Mouse (Mus musculus) cerebral cortex, adult 2 months (tissue): ENCODE data around the gene Ddx41.

ENCODE experiments used
- WGBS: fragments of 180-500 bp; shearing (Covaris S2); methylation state at CpG from one replicate; pipeline ENCODE4 v1.1.7; 2018; 5-methylcytosine and 5-hydroxymethylcytosine counted together

Gene Ddx41

DNA sequence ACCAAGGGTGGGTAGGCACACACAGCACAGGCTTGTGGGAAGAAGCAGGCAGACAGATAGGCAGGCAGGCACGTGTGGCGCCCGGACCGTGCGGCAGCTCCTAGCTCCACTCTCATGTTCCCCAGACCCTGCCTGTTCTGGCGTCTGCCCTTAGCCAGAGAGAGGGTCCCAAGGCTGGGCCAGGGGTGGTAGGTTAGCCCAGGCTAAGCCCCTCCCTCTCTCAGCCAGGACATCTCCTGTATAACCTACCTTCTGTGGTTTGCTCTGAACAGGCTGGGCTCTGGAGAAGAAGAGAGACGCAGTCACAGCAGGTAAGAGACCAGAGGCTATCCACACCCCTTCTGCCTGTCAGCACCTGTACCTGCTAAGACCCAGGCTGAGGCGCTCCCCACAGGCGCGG is 27.9 kb downstream of the Ddx41 start:
- WGBS = 92% methylated on average over 10 of the region's 10 CpGs

- 66% methylated on average over 11 of the region's 11 CpGs for WGBS
Observed at GRCm38 (mm10) chr13:55507877-55508276, 28.6 kb downstream of the Ddx41 start.

GRCm38 (mm10) chr13:55506697-55507096 is 29.8 kb downstream of the Ddx41 start:
- 48% methylated on average over 10 of the region's 10 CpGs for WGBS

DNA sequence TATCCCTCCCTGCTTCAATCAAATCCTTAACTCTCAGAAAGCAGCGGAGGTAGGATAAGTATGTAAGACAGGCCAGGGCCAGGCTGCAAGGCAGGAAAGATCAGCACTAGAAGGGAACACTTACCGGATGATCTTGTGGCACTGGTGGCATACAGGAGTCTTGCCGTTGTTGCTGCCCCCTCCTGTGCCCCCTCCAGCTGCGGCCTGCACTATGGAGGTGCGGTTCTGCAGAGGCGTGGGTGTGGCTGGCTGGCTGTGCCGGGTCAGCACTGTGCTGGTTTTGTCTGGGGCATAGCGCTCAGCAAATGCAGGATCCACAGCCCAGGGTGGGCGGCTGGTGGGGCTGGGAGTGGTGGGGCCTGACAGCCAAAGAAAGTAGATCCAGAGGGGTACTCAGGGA is 30.6 kb downstream of the Ddx41 start:
- WGBS = 94% methylated on average over 9 of the region's 9 CpGs

DNA sequence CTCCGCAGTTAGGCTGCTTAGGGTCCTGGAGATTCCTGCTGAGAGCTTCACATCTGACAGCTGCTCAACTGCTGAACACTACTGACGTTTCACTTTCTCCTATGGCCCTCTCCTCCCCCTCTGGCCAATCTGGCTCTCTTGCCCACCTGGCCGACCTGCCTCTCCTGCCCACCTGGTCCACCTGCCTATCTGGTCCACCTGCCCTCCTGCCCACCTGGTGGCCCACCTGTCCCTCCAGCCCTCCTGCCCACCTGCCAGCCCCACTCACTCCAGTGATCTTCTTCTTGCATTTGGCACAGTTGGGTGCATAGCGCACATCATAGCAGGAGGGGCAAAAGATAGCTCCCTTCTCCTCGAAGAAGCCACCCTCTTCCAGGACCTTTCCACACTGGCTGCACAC is 32.1 kb downstream of the Ddx41 start:
- 81% methylated on average over 5 of the region's 5 CpGs for WGBS

DNA sequence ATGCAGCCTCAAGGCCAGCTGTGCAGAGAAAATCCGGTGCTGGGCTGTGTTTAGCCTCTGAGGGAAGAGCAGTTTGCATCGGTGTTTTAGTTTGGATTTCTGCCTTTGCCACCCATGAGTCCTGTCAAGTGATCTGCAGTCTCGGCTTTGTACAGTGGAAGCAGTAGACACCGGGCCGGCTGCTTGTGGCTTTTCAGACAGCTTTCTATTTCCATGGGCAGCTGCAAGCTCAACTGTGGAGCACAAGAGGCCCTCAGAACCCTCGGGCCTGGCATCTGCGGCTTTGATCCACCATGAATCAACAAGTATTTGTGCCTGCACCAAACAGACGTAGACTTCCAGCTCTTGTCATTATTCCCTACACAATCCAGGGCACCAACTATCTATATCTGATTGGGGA is 34.1 kb downstream of the Ddx41 start:
- WGBS = 51% methylated on average over 8 of the region's 8 CpGs

- whole genome bisulfite sequencing = 87% methylated on average over 10 of the region's 10 CpGs
Observed at GRCm38 (mm10) chr13:55500575-55500974, 35.9 kb downstream of the Ddx41 start.

- WGBS = 75% methylated on average over 11 of the region's 11 CpGs
Observed at GRCm38 (mm10) chr13:55498906-55499305, 37.6 kb downstream of the Ddx41 start.

- 91% methylated on average over 6 of the region's 6 CpGs for WGBS
Observed at GRCm38 (mm10) chr13:55496661-55497060, 39.8 kb downstream of the Ddx41 start.

DNA sequence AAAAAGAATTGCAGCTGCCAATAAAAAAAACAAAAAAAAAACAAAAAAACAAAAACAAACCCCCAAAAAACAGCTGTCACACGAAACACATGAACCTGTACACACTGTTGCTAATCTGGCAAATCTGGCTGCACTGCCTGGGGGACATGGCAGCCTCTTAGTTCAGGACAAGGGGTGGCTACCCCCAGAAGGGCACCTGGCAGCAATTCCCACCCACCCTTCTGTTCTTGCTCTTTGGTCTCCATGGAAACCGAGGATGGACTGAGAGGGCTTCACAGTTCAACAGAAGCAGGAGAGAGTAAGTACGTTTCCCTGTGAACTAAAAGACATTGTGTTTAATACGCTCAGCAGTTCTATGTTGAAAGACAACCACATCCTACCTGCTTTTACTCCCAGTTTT is 40.8 kb downstream of the Ddx41 start:
- WGBS = 51% methylated on average over 4 of the region's 4 CpGs

DNA sequence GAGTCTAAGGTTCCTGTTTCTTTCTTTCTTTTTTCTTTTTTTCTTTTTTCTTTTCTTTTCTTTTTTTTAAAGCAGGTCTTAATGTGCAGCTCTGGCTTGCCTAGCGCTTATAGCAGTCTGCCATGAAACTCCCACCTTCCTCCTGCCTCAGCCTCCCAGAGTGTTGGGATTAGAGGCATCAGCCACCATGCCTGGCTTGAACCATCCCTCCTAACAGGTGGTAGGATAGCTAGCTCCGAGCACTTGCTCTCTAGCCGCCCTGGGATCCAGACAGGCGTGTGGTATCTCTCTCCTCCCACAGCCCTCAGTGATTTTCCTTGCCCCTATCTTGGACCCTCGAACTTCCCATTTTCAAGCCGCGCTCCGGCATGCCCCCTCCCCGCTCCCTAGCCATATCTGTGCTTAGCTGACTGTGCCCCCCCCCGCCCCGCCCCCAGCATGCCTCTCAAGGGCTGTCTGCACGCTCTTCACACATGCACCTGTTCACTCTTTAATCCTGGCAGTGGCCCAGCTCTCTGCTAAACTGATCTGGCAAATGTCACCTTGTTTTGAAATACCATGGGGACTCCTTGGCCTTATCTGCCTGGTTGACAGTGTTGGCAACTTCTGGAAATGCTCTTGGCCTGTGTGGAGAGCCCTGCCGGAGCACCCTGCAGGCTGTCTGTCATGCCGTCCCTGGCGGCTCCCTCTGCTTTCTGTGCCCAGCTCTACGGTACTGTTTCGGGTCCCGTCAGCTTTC is 41.4 kb downstream of the Ddx41 start:
- WGBS = 33% methylated on average over 18 of the region's 18 CpGs

DNA sequence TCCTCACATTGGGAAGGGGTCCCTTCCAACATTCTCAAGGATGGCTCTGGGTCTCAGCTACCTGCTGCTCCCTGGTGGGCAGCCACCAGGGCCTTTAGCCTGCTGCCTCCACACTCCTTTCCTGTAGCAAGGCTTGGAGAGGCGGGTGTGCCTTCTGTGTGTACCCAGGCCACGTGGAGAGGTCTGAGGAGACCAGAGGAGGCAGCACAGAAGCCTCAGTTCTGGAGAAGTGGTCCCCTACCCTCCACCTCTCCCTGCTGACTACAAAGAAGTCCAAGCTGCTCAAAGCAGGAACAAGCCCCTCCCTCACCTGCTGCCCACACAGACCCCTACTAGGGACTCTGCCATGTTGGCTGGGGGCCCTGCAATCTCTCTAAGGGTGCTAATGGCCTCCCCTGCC is 42.2 kb downstream of the Ddx41 start:
- WGBS = 51% methylated on average over 2 of the region's 2 CpGs

DNA sequence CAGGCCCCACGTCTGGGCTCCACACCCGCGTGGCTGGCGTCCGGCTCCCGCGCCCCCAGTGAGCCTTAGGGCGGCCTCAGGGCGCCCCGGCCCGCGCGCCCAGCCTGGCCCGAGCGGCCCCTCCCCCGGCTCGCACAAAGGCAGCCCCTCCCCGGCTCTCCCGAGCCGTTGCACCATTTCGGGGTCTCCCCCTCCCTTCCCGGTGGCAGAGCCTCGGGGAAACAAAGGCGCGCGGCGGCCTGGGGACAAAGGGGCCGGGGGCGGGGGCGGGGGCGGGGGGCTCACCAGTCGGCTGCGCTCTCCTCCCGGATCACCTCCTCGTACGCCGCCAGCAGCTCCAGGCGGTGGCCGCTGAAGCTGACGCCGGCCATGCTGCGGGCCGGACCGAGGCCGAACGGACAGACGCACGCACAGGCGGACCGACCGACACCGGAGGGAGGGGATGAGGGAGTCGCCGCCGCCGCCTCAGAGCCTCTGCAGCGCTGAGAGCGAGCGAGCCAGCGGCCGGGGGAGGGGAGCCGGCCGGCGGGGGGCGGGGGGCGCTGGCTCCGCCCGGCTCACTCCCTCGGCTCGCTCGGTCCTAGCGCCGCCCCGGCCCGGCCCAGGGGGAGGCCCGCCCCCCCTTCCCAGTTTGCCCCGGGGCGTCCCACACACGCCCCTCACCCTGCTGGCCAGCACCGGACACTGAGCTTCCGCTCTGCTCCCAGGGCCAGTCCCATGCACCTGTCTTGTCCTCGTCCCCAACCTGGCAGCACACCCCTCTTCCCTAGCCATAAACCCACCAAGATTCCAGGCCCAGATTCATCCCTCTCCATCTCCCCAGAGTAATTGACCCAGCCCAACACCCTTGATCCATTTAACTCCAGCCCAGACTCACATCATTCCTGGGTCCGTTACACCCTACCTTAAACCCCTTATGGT is 48.6 kb downstream of the Ddx41 start, which contains the start of gene Dbn1:
Dbn1 (minus strand) TSS at position 534 of the 921 bp plus-strand sequence.
- 2% methylated on average over 65 of the region's 83 CpGs for WGBS

DNA sequence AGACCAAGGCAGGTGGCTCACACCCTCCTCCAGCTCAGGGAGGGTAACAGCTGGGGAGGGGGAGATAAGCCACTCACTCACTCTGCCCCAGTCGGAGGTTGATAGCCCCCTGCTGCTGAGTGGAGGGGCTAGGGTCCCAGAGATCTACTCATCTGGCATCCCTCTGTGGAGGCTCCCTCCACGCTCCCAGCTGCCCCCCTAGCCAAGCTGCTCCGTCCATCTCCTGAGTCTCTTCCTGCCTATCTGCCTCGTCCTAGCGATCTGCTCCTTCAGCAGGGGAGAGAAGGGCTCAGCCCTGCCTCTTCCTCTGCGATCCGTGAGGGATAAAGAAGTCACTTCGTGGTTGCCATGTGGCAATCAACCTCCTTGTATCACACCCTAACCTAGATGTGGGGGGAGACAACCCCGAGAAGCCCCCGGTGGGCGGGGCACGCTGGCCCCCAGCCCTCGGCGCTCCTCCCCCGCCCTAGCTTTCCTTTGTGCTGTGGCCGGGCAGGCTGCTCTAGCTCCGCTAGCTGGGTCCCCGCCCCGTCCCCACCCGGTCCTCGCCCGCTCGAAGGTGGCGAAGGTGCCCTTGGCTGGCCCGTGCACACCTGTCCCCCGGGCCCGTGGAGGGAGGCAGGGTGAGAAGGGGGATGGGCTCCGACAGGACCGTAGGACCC is 49.4 kb downstream of the Ddx41 start:
- WGBS = 1% methylated on average over 29 of the region's 29 CpGs

DNA sequence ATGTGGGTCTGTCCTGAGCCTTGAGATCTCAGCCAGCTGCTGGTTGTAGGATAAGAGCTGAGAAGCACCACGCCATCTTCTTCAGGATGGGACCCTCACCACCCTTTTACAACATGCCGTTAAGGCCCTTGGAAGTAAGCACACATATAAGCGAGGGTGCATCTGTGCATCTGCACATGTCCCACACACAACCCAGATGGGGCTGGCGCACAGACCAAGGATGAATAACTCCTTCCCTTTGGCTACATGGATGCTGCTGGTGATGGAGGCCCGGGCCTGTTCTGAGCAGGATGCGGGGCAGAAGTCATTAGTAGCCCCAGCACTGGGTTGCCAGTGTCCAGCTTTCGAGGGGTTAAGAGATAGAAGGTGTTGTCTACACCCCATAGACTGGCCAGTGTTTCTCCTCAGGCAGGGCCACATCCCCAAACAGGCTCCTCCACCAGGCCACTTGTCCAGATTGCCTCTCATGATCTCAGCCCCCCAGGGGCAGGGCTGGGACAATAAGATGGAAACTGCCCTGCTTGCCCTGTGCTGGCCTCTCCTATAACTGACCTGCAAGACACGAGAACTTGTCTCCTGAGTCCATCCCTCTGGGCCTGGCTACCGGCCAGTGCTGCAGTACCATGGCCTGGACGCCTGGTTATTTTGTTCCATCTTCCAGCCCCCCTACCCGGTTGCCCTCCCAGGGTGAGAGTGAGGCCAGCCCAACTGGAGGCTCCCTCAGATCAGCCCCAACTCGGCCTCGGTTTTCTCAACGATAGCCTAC is 50.2 kb downstream of the Ddx41 start:
- WGBS = 31% methylated on average over 14 of the region's 14 CpGs

DNA sequence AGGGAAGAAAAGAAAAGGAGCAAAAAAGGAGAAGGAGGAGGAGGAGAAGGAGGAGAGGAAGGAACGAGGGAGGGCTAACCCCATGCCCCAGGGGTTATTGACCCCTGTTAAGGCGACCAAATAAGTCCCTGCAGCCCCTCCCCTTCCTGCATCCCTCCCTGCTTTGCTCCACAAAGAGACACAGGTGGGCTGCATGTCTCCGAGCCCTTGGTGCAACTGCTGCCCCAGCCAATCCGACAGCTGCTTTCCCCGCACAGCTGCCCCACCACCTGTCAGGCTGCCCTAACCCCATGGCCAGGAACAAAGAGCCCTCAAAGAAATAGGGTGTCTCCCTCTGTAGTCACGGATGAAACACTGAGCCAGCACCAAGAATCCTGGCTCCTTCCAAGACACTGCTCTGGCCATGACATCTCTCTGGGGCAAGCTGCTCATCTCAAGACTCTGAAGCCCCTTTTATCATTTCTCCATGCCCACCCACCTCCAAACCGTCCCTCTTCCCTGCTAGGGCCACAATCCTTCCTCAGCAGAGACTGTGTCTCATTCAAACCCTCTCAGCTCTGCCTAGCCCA is 51.9 kb downstream of the Ddx41 start:
- WGBS = 25% methylated on average over 7 of the region's 7 CpGs

DNA sequence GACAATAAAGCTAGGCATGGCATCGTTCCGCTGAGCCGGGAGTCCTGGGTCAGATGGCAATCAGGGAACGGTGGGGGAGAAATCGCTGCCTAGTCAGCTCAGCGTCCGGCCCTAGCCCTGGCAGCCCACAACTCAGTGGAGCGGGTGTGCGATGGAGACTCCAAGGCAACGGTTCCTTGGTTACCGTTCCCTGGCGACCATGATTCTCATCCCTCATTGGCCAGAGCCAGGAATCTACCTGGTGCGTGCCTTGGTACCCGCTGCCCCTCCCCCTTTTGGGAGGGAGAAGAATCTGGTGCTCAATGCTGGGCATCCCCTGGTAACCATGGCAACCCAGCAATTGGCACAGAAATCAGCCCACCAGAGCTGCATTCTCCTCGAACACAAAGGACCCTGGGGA is 52.9 kb downstream of the Ddx41 start:
- WGBS = 7% methylated on average over 15 of the region's 15 CpGs

DNA sequence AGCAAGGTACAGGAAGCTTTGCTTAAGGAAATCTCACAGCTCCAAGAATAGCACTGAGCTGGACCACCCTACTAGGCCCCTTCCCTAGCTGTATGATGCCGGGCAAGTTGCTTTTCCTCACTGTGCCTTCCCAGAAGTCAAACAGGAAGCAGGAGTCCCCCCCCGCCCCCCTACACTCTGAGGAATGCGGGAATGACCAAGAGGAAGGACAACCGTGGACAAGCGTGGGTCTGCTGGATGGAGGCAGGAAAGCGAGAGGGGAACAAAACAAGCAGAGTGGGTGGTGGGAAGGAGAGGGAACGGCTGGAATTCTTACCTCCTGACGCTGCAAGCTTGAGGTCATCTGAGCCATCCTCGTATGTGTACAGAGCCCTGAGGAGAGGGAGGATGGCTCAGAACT is 53.4 kb downstream of the Ddx41 start:
- 25% methylated on average over 9 of the region's 9 CpGs for WGBS

GRCm38 (mm10) chr13:55482542-55482941 is 53.9 kb downstream of the Ddx41 start:
- WGBS = 39% methylated on average over 7 of the region's 7 CpGs
